Mouse (Mus musculus): ENCODE data around the gene Pira2. TPM values are rescaled to one million over a fixed set of nuclear protein-coding genes. Genes with fewer than 3 reads are reported as not detected.
"Not testable (repeated sequence)": the region's sequence is repeated elsewhere in the genome, so short reads cannot be mapped to it uniquely, and the experiment has no call there.

Gene Pira2
- 0.45 and 0.52 TPM in 2 replicates for polyA plus RNA-seq (2015; fragmentation: Nextera tagmentation; extraction: Ambion mirVana)

DNA sequence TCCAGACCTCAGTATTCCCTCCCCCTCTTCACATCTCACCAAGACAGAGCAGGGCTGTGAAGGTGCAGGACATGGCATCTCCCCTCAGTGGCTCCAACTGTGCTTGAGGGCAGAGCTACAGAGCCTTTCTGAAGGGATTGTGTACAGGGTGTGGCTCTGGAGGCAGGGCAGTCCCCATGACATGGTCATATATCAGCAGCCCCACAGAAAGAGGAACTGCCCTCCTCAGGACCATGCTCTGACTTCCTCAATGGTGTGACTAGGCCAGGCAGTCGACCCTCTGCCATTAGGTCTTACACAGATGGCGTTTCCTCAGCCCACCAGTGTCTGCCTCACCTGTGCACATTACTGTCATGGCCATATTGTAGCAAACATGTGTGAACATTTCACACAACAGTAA lies at the start of gene Pira2:
TSS of gene Pira2 (minus strand) at position 101 of the 400 bp plus-strand sequence.
- not testable (repeated sequence) for H3K27ac ChIP-seq; H3K27me3 ChIP-seq; H3K4me2 ChIP-seq; DNase-seq; H3K4me1 ChIP-seq (replicated peaks); H3K9ac ChIP-seq; H3K36me3 ChIP-seq; H3K4me3 ChIP-seq (replicated peaks); ATAC-seq (ENCODE audit: low read depth); H3K9me3 ChIP-seq (replicated peaks)
- WGBS (ENCODE audit: insufficient replicate concordance): no CpG with 5 or more reads among the region's 2 CpGs

DNA sequence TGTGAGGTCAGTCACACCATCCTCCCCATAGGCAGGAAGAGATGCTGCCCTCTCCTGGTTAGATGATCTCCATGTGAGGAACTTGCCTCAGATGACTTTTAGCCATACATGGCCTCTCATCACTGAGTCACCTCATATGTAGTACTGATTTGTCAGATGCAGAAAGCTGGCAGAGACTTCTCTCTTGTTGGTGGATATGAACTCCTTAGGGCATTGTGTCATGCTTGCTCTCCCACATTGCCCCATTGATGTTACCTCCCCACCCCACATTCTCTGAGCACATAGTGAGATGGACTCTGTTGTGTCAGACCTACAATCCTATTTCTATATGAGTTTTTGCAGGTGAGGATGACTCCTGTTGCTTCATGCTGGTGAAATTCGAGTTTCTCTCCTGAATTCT lies 30.2 kb upstream of the Pira2 start:
- not testable (repeated sequence) for H3K9ac ChIP-seq; H3K27me3 ChIP-seq; H3K27ac ChIP-seq; ATAC-seq (ENCODE audit: low read depth); H3K9me3 ChIP-seq (replicated peaks); H3K36me3 ChIP-seq; H3K4me3 ChIP-seq (replicated peaks); DNase-seq; H3K4me1 ChIP-seq (replicated peaks); H3K4me2 ChIP-seq
- no CpG with 5 or more reads among the region's 1 CpGs for WGBS (ENCODE audit: insufficient replicate concordance)

DNA sequence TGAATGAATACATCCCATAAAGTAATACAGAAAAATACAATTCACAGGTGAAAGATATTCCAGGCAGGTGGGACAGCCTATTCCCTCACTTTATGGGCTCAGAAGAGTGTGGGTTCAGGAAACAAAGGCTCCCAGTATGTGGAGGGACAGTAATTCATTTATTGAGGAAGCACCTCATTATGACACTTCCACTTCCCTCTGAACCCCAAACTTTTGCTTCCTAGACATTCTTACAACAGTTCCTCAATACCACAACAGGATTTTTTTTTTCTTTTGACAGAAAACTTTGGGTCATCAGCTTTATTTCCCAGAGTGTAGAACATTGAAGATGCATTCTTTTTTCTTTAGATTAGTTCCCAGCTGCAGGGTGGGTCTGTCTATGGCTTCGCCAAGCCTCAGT lies 7.0 kb downstream of the Pira2 start:
- H3K36me3 ChIP-seq; H3K9ac ChIP-seq; H3K9me3 ChIP-seq (replicated peaks); H3K27me3 ChIP-seq; H3K27ac ChIP-seq; H3K4me1 ChIP-seq (replicated peaks); DNase-seq; H3K4me3 ChIP-seq (replicated peaks); ATAC-seq (ENCODE audit: low read depth); H3K4me2 ChIP-seq: not testable (repeated sequence)
- WGBS (ENCODE audit: insufficient replicate concordance): no CpG with 5 or more reads among the region's 1 CpGs

DNA sequence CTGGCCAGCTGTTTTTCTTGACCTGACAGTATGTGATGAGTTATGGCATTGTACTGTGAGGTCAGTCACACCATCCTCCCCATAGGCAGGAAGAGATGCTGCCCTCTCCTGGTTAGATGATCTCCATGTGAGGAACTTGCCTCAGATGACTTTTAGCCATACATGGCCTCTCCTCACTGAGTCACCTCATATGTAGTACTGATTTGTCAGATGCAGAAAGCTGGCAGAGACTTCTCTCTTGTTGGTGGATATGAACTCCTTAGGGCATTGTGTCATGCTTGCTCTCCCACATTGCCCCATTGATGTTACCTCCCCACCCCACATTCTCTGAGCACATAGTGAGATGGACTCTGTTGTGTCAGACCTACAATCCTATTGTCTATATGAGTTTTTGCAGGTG lies 14.2 kb downstream of the Pira2 start:
- H3K4me1 ChIP-seq (replicated peaks); H3K27ac ChIP-seq; H3K9ac ChIP-seq; H3K36me3 ChIP-seq; H3K4me3 ChIP-seq (replicated peaks); H3K9me3 ChIP-seq (replicated peaks); H3K4me2 ChIP-seq; ATAC-seq (ENCODE audit: low read depth); H3K27me3 ChIP-seq; DNase-seq: not testable (repeated sequence)

DNA sequence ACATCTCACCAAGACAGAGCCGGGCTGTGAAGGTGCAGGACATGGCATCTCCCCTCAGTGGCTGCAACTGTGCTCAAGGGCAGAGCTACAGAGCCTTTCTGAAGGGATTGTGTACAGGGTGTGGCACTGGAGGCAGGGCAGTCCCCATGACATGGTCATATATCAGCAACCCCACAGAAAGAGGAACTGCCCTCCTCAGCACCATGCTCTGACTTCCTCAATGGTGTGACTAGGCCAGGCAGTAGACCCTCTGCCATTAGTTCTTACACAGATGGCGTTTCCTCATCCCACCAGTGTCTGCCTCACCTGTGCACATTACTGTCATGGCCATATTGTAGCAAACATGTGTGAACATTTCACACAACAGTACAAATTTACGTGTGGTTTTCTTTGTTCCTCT lies 19.3 kb downstream of the Pira2 start, which contains the start of gene Gm15448:
TSS of gene Gm15448 (minus strand) at position 89 of the 400 bp plus-strand sequence.
- not testable (repeated sequence) for H3K4me1 ChIP-seq (replicated peaks); H3K9ac ChIP-seq; DNase-seq; H3K27ac ChIP-seq; H3K27me3 ChIP-seq; H3K4me3 ChIP-seq (replicated peaks); H3K4me2 ChIP-seq; H3K36me3 ChIP-seq; H3K9me3 ChIP-seq (replicated peaks); ATAC-seq (ENCODE audit: low read depth)
- 7% methylated on average over 1 of the region's 3 CpGs for WGBS (ENCODE audit: insufficient replicate concordance)

DNA sequence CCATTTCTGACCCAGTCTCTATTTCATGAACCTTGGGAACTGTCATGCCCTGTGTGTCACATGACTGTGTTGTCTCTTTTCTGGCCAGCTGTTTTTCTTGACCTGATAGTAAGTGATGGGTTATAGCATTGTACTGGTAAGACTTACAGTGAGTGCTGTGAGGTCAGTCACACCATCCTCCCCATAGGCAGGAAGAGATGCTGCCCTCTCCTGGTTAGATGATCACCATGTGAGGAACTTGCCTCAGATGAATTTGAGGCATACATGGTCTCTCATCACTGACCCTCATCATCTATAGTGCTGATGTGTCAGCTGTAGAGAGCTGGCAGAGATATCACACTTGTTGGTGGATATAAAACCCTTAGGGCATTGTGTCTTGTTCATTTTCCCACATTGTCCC lies 32.9 kb downstream of the Pira2 start:
- H3K27me3 ChIP-seq, DNase-seq: not testable (repeated sequence)

DNA sequence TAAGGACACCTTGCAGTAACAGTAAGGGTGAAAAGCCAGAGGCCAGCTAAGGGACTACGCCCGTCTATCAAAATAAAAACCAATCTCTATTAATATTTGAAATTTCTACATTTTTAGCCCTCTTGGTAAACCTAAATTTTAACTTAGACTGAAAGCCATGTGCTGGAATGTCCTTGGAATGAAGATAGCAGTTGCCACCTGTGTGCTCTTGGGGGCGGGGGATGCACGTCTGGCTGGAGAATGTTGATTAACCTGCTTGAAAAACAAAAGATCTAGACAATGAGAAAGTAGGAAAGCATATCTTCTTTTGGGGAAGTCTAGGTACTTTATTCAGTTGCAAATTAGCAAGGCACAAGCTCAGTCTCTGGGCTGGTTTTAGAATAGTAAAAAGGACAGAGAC lies 41.9 kb downstream of the Pira2 start:
- H3K4me2 ChIP-seq; H3K9ac ChIP-seq; ATAC-seq (ENCODE audit: low read depth); H3K27ac ChIP-seq; H3K4me1 ChIP-seq (replicated peaks); DNase-seq; H3K9me3 ChIP-seq (replicated peaks); H3K4me3 ChIP-seq (replicated peaks); H3K36me3 ChIP-seq; H3K27me3 ChIP-seq: not testable (repeated sequence)
- WGBS (ENCODE audit: insufficient replicate concordance): 75% methylated on average over 4 of the region's 4 CpGs

More for the DNA sequence above, 32.9 kb downstream of the Pira2 start:
- not testable (repeated sequence) for H3K4me2 ChIP-seq; H3K9ac ChIP-seq; ATAC-seq (ENCODE audit: low read depth); H3K36me3 ChIP-seq; H3K27ac ChIP-seq; H3K9me3 ChIP-seq (replicated peaks); H3K4me3 ChIP-seq (replicated peaks); H3K4me1 ChIP-seq (replicated peaks)

DNA sequence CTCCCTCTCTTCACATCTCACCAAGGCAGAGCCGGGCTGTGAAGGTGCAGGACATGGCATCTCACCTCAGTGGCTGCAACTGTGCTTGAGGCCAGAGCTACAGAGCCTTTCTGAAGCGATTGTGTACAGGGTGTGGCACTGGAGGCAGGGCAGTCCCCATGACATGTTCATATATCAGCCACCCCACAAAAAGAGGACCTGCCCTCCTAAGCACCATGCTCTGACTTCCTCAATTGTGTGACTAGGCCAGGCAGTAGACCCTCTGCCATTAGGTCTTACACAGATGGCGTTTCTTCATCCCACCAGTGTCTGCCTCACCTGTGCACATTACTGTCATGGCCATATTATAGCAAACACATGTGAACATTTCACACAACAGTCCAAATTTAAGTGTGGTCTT lies 44.9 kb downstream of the Pira2 start:
- 44% methylated on average over 3 of the region's 3 CpGs for WGBS (ENCODE audit: insufficient replicate concordance)
- H3K9me3 ChIP-seq (replicated peaks); H3K4me1 ChIP-seq (replicated peaks); H3K27me3 ChIP-seq; H3K27ac ChIP-seq; H3K36me3 ChIP-seq; H3K9ac ChIP-seq; H3K4me3 ChIP-seq (replicated peaks); ATAC-seq (ENCODE audit: low read depth); H3K4me2 ChIP-seq; DNase-seq: not testable (repeated sequence)

DNA sequence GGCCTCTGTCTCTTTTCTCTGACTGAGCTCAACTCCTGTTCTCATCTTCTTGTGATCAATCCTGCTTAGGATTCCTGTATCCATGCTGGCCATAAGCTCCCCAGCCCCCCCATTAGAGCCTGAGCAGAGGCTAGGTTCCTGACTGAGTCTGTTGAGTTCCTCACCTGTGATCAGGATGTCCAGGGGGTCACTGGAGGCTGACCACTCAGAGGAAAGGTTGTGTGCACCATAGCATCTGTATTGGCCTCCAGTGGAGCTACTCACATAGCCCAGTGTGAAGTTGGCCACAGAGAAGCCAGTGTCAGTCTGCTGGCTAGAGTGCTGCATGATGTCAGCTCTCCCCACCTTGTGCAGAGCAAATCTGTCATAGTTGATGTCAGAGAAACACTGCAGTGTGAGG lies 48.6 kb downstream of the Pira2 start:
- H3K27me3 ChIP-seq; H3K4me1 ChIP-seq (replicated peaks); ATAC-seq (ENCODE audit: low read depth); DNase-seq; H3K4me3 ChIP-seq (replicated peaks); H3K36me3 ChIP-seq; H3K9me3 ChIP-seq (replicated peaks); H3K27ac ChIP-seq; H3K4me2 ChIP-seq; H3K9ac ChIP-seq: not testable (repeated sequence)

Other genes starting within 250 kb of the Pira2 start
- gene Oscar, start 228.9 kb downstream of the Pira2 start, polyA plus RNA-seq (2015; fragmentation: Nextera tagmentation; extraction: Ambion mirVana): not detected in 2 replicates
- 224 and 292 TPM in 2 replicates for gene Ndufa3, start 227.7 kb downstream of the Pira2 start, polyA plus RNA-seq (2015; fragmentation: Nextera tagmentation; extraction: Ambion mirVana)
- 12.7 and 13.0 TPM in 2 replicates for gene Tfpt, start 215.1 kb downstream of the Pira2 start, polyA plus RNA-seq (2015; fragmentation: Nextera tagmentation; extraction: Ambion mirVana)
- 79.1 and 83.7 TPM in 2 replicates for gene Prpf31, start 215.1 kb downstream of the Pira2 start, polyA plus RNA-seq (2015; fragmentation: Nextera tagmentation; extraction: Ambion mirVana)
- gene Cnot3, start 199.8 kb downstream of the Pira2 start, polyA plus RNA-seq (2015; fragmentation: Nextera tagmentation; extraction: Ambion mirVana): 22.8 and 25.3 TPM in 2 replicates
- gene Leng1, start 179.2 kb downstream of the Pira2 start, polyA plus RNA-seq (2015; fragmentation: Nextera tagmentation; extraction: Ambion mirVana): 7.2 and 8.6 TPM in 2 replicates
- 7.3 and 7.8 TPM in 2 replicates for gene Tmc4, start 167.5 kb downstream of the Pira2 start, polyA plus RNA-seq (2015; fragmentation: Nextera tagmentation; extraction: Ambion mirVana)
- 41.7 and 43.6 TPM in 2 replicates for gene Tsen34, start 152.2 kb downstream of the Pira2 start, polyA plus RNA-seq (2015; fragmentation: Nextera tagmentation; extraction: Ambion mirVana)
- 19.8 and 20.0 TPM in 2 replicates for gene Mboat7, start 151.5 kb downstream of the Pira2 start, polyA plus RNA-seq (2015; fragmentation: Nextera tagmentation; extraction: Ambion mirVana)
- gene Rps9, start 141.1 kb downstream of the Pira2 start, polyA plus RNA-seq (2015; fragmentation: Nextera tagmentation; extraction: Ambion mirVana): 1,306 and 1,329 TPM in 2 replicates
- 0.84 and 1.3 TPM in 2 replicates for gene Pirb, start 124.7 kb downstream of the Pira2 start, polyA plus RNA-seq (2015; fragmentation: Nextera tagmentation; extraction: Ambion mirVana)
- gene Gm15448, start 19.4 kb downstream of the Pira2 start, polyA plus RNA-seq (2015; fragmentation: Nextera tagmentation; extraction: Ambion mirVana): not detected in 2 replicates
- 0.16 and 0.23 TPM in 2 replicates for gene Gm14548, start 53.1 kb upstream of the Pira2 start, polyA plus RNA-seq (2015; fragmentation: Nextera tagmentation; extraction: Ambion mirVana)
- gene Lilra6, start 70.5 kb upstream of the Pira2 start, polyA plus RNA-seq (2015; fragmentation: Nextera tagmentation; extraction: Ambion mirVana): 0.09 and 0.21 TPM in 2 replicates
- 1.4 and 1.8 TPM in 2 replicates for gene Lair1, start 218.2 kb upstream of the Pira2 start, polyA plus RNA-seq (2015; fragmentation: Nextera tagmentation; extraction: Ambion mirVana)